Mouse (Mus musculus): Measurements from ENCODE around the gene Heatr6.

The Heatr6 gene

GRCm38 (mm10) chr11:83799871-83800430 is 46.5 kb downstream of the Heatr6 start:
- no peak for DNase-seq (ENCODE audit: extremely low read depth, insufficient read length, low spot score)

- no peak for DNase-seq (ENCODE audit: extremely low read depth, insufficient read length, low spot score)
Observed at GRCm38 (mm10) chr11:83802166-83802565, 48.7 kb downstream of the Heatr6 start.

GRCm38 (mm10) chr11:83802581-83802980 is 49.1 kb downstream of the Heatr6 start:
- no peak for DNase-seq (ENCODE audit: extremely low read depth, insufficient read length, low spot score)

GRCm38 (mm10) chr11:83810441-83810840 is 56.9 kb downstream of the Heatr6 start:
- DNase-seq (ENCODE audit: extremely low read depth, insufficient read length, low spot score) = no peak

GRCm38 (mm10) chr11:83815191-83815590 is 61.7 kb downstream of the Heatr6 start:
- DNase-seq (ENCODE audit: extremely low read depth, insufficient read length, low spot score) = no peak

- no peak for DNase-seq (ENCODE audit: extremely low read depth, insufficient read length, low spot score)
Observed at GRCm38 (mm10) chr11:83815628-83816027, 62.1 kb downstream of the Heatr6 start.

- no peak for DNase-seq (ENCODE audit: extremely low read depth, insufficient read length, low spot score)
Observed at GRCm38 (mm10) chr11:83817048-83817447, 63.6 kb downstream of the Heatr6 start.

GRCm38 (mm10) chr11:83817994-83818393 is 64.5 kb downstream of the Heatr6 start:
- no peak for DNase-seq (ENCODE audit: extremely low read depth, insufficient read length, low spot score)

GRCm38 (mm10) chr11:83818591-83819127 is 65.2 kb downstream of the Heatr6 start:
- no peak for DNase-seq (ENCODE audit: extremely low read depth, insufficient read length, low spot score)

GRCm38 (mm10) chr11:83819806-83820483 is 66.4 kb downstream of the Heatr6 start:
- DNase-seq (ENCODE audit: extremely low read depth, insufficient read length, low spot score) = no peak

GRCm38 (mm10) chr11:83826142-83826541 is 72.6 kb downstream of the Heatr6 start:
- no peak for DNase-seq (ENCODE audit: extremely low read depth, insufficient read length, low spot score)

- DNase-seq (ENCODE audit: extremely low read depth, insufficient read length, low spot score) = no peak
Observed at GRCm38 (mm10) chr11:83828553-83829142, 75.2 kb downstream of the Heatr6 start.

- DNase-seq (ENCODE audit: extremely low read depth, insufficient read length, low spot score) = no peak
Observed at GRCm38 (mm10) chr11:83832389-83832788, 78.9 kb downstream of the Heatr6 start.
